15 mouse cellular contexts compared by ENCODE assay signal in genomic region chr15:97646426-97646825, GRCm38 (mm10). TPM values are rescaled to one million over a fixed set of nuclear protein-coding genes. Genes with fewer than 3 reads are reported as not detected.
DNase-seq lines count a peak whose midpoint lies in the region; TF ChIP-seq lines count a peak whose summit lies in the region.
"Had no signal": no experiment of that assay in that cellular context is flagged by ENCODE, and none has a peak within 500 bp of the region (broad histone marks: within the 10 kb centered on the region; RNA-seq: fewer than 3 reads in every experiment).

No protein-coding gene starts in this region.

- DNase-seq in heart, adult 11 months: peak; percentile 34
- DNase-seq in heart, adult 8-10 months (ENCODE audit: low spot score): no peak
- DNase-seq in layer of hippocampus, adult 2 months (ENCODE audit: low spot score in 2 of 2): peak in 1 of 2 experiments; percentile 13
- DNase-seq in layer of hippocampus, postnatal 10 days (ENCODE audit: low spot score in 2 of 2): no peak
- peak; percentile 57 for DNase-seq in Muller cell, postnatal 12 days (ENCODE audit: inconsistent ontology term)
- DNase-seq in retina, embryonic 14.5 days (ENCODE audit: low spot score): peak; percentile 71
- no peak for DNase-seq in urinary bladder, postnatal 4 days (ENCODE audit: low spot score in 2 of 2)
- DNase-seq: adrenal gland, postnatal 14 days; cerebellum, adult 2 months; cerebellum, postnatal 10 days; gastrocnemius, postnatal 36 days; heart, adult 2 months had no signal

- no peak for TF ChIP-seq CTCF in layer of hippocampus, adult 2 months (conservative IDR thresholded peaks at IDR 0.05)

- H3K27ac ChIP-seq in layer of hippocampus, adult 2 months: peak overlapping the region; percentile 70
- H3K27ac ChIP-seq: forebrain, embryonic 15.5 days; heart, adult 2 months; hindbrain, embryonic 15.5 days had no signal

- no peak overlapping the region for H3K4me3 ChIP-seq in layer of hippocampus, adult 2 months
- H3K4me3 ChIP-seq: forebrain, embryonic 15.5 days; heart, adult 2 months; heart, embryonic 12.5 days; hindbrain, embryonic 15.5 days had no signal

RNA-seq across cellular contexts. Expression of gene Rpap3, which starts 59.2 kb away (rescaled TPM):
- 10 to 100 TPM; 13.4 to 17.9 (median 15.3) TPM for total RNA-seq in heart, adult 8-10 months (2022)
- total RNA-seq in layer of hippocampus, adult 2 months (2021): 10 to 100 TPM; 25.6 to 25.9 TPM
- 10 to 100 TPM; 32.0 to 33.7 TPM for total RNA-seq in layer of hippocampus, postnatal 10 days (2021)

Comparison
In these comparisons a context has a peak if more than half of its experiments do, and no peak if none do; other contexts are left out.
1. DNase-seq: peak in heart, adult 11 months (single experiment), Muller cell, postnatal 12 days (single experiment) and retina, embryonic 14.5 days (single experiment); none in heart, adult 8-10 months (single experiment), layer of hippocampus, postnatal 10 days (0 of 2) and urinary bladder, postnatal 4 days (0 of 2).